Mouse (Mus musculus): ENCODE measurements around the gene Cish. TPM values are rescaled to one million over a fixed set of nuclear protein-coding genes. Genes with fewer than 3 reads are reported as not detected.

Gene Cish
- total and polyA plus RNA-seq, 2 experiments from 2014 or later = 5.3 to 8.8 TPM

DNA sequence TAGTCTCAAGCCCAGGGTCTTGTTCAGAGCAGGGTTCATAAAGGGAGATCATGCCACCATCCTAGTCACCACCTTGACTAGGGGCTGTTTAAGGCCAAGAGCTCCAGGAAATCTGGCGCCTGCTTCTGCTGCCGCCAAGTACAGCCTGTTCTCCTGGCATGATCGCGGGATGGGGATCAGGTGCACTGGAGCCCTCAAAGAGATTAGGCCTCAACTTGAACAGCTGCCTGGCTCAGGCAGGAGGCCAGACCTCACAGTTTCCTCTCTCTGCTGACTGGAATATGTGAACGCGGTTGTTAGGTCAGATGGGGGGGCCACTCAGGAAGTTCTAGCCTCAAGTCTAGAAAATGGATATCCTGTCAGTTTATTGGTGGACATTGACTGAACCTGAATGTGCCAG is 27.7 kb downstream of the Cish start:
- Histone ChIP-seq H3K36me3 (ENCODE audit: insufficient read depth, low read length) (no peaks in the 10 kb centered on the region), H3K27ac (no peak overlapping the region), H3K4me2 (ENCODE audit: low read depth, low read length) (no peak overlapping the region), H3K9me3 (ENCODE audit: low read length) (no peaks in the 10 kb centered on the region), H3K9ac (replicated peaks; ENCODE audit: low read length) (no peak overlapping the region), H3K4me3 (ENCODE audit: low read length) (no peak overlapping the region), H3K27me3 (ENCODE audit: insufficient read depth, low read length) (no peaks in the 10 kb centered on the region), H3K4me1 (ENCODE audit: insufficient read depth, low read length) (no peaks in the 10 kb centered on the region)
- WGBS = 51% methylated on average over 6 of the region's 6 CpGs
- peak; percentile 79 for DNase-seq (ENCODE audit: low spot score)
- no peak for TF ChIP-seq CTCF (IDR thresholded peaks at IDR 0.05; ENCODE audit: low read depth)
- peak; percentile 76 for ATAC-seq

DNA sequence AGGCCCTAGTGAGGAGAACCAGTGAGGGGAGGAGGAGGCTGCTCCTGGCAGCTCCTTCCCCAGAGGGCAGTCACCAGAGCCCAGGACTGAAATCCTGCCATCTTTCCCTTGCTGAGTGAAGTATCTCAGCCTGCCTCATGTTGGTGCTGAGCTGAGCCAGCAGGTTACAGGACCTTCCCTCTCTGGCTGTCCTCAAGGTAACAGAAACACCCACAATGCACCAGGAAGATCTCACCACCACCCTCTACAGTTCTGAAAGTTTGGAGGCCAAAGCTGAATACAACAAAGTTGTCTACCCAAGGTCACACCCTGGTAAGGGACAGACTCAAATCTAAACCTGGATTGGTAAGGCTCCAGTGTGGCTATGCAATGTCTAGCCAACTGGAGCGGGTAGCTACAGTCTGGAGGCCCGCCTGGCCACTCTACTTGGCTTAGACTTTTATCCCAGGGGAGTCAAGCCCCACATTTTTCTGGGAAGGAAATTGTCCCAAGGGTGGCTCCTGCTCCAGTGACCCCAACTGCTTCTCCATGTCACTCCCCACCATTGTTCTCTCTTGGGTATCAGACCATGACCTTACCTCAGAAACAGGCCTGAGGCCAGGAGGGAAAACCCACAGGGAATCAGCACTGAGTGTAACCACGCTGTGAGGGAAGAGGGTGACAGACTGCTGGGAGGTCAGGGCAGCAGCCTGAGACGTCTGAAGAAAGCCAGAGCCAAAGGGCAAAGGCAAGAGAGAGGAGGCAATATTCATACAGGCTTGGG is 29.2 kb downstream of the Cish start:
- H3K27me3 ChIP-seq (ENCODE audit: insufficient read depth, low read length) = no peaks in the 10 kb centered on the region
- ATAC-seq = no peak

DNA sequence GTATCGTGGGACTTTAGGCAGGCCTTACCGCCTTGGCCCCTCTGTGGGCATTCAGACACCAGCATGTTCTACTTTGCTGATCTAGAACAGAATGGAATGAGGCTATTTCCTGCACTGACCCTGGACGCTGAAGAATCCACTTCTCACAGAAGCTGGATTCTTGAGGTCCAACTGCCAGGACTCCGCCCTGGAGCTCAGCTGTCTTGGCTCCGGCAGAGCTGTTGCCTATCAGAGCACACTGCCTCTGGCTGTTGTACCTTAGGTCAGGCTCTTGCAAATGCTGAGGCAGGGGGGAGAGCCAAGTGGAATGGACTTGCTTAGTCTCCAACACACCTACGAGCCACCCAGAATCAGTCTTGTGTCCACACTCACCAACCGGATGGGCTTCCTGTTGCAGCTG is 30.1 kb downstream of the Cish start:
- no peaks in the 10 kb centered on the region for H3K36me3 ChIP-seq (ENCODE audit: insufficient read depth, low read length)
- WGBS = 84% methylated on average over 7 of the region's 7 CpGs
- no peak overlapping the region for H3K4me2 ChIP-seq (ENCODE audit: low read depth, low read length)
- no peaks in the 10 kb centered on the region for H3K27me3 ChIP-seq (ENCODE audit: insufficient read depth, low read length)
- H3K27ac ChIP-seq = no peak overlapping the region
- DNase-seq (ENCODE audit: low spot score) = no peak
- no peak for TF ChIP-seq CTCF (IDR thresholded peaks at IDR 0.05; ENCODE audit: low read depth)
- no peaks in the 10 kb centered on the region for H3K4me1 ChIP-seq (ENCODE audit: insufficient read depth, low read length)
- no peaks in the 10 kb centered on the region for H3K9me3 ChIP-seq (ENCODE audit: low read length)
- ATAC-seq = no peak
- no peak overlapping the region for H3K9ac ChIP-seq (replicated peaks; ENCODE audit: low read length)
- H3K4me3 ChIP-seq (ENCODE audit: low read length) = no peak overlapping the region

More for the DNA sequence above, 29.2 kb downstream of the Cish start:
- Histone ChIP-seq H3K4me1 (ENCODE audit: insufficient read depth, low read length) (no peaks in the 10 kb centered on the region), H3K36me3 (ENCODE audit: insufficient read depth, low read length) (no peaks in the 10 kb centered on the region), H3K9me3 (ENCODE audit: low read length) (no peaks in the 10 kb centered on the region), H3K4me3 (ENCODE audit: low read length) (no peak overlapping the region), H3K27ac (no peak overlapping the region), H3K9ac (replicated peaks; ENCODE audit: low read length) (no peak overlapping the region), H3K4me2 (ENCODE audit: low read depth, low read length) (no peak overlapping the region)
- 48% methylated on average over 4 of the region's 4 CpGs for WGBS
- DNase-seq (ENCODE audit: low spot score) = no peak
- no peak for TF ChIP-seq CTCF (IDR thresholded peaks at IDR 0.05; ENCODE audit: low read depth)

DNA sequence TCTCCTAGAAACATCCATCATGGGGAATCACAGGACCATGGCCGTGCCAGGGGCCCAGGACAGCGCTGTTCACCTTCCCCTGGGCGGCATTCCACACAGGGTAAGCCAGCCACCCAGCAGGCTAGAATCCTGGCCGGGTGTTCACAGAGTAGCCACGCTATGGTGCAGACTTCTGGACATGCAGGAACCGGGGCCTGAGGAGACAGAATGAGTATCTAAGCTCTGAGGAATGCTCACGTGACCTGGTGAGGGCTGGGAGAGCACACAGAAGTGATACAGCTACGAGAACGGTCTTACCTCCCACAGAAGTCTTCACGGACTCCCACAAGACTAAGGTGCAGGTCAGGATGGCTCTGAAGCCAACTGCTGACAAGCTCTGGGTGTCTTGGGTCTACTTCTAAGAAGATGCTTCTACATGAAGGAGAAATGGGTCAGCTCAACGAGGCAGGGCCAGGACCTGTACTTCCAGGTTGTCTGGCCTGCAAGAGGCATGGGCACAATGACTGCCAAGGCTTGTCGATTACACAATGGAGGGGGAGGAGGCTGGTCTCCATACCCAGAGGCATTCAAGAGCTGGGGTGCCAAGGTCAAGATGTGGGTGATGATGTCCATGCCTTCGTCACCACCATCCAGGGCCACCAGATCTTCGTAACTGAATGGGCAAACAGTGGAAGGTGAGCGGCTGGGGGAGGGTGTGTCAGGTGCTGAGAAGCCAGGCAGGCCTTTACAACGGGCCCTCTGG is 32.2 kb downstream of the Cish start:
- no peak overlapping the region for H3K4me3 ChIP-seq (ENCODE audit: low read length)
- H3K27ac ChIP-seq = no peak overlapping the region
- no peak overlapping the region for H3K9ac ChIP-seq (replicated peaks; ENCODE audit: low read length)
- no peak for TF ChIP-seq CTCF (IDR thresholded peaks at IDR 0.05; ENCODE audit: low read depth)
- H3K36me3 ChIP-seq (ENCODE audit: insufficient read depth, low read length) = no peaks in the 10 kb centered on the region
- H3K9me3 ChIP-seq (ENCODE audit: low read length) = no peaks in the 10 kb centered on the region
- no peak overlapping the region for H3K4me2 ChIP-seq (ENCODE audit: low read depth, low read length)
- DNase-seq (ENCODE audit: low spot score) (no peak), ATAC-seq (no peak)
- H3K4me1 ChIP-seq (ENCODE audit: insufficient read depth, low read length) = no peaks in the 10 kb centered on the region
- 88% methylated on average over 16 of the region's 16 CpGs for WGBS
- no peaks in the 10 kb centered on the region for H3K27me3 ChIP-seq (ENCODE audit: insufficient read depth, low read length)

DNA sequence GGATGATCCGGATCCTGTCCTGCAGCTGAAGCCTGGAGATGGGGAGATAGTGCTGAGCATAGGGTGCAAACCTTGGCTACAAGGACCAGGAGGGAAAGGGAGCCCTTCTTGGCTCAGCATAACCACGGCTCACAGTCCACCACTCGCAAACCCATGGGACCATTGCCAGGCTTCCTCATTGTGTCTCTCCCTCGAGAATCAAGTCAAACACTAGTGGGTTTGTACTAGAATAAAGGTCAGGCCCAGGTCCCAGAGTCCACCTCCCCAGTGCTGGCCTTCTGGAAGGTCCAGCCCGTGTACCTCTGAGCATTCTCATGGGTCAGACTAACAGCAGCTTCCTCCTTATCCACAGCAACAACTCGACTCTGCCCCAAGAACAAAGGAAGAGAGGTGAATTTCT is 35.0 kb downstream of the Cish start:
- whole genome bisulfite sequencing = 76% methylated on average over 6 of the region's 6 CpGs
- no peaks in the 10 kb centered on the region for H3K27me3 ChIP-seq (ENCODE audit: insufficient read depth, low read length)
- no peak overlapping the region for H3K4me3 ChIP-seq (ENCODE audit: low read length)
- H3K27ac ChIP-seq = no peak overlapping the region
- H3K4me1 ChIP-seq (ENCODE audit: insufficient read depth, low read length) = no peaks in the 10 kb centered on the region
- no peak for ATAC-seq
- no peak overlapping the region for H3K4me2 ChIP-seq (ENCODE audit: low read depth, low read length)
- no peak for TF ChIP-seq CTCF (IDR thresholded peaks at IDR 0.05; ENCODE audit: low read depth)
- no peaks in the 10 kb centered on the region for H3K9me3 ChIP-seq (ENCODE audit: low read length)
- H3K9ac ChIP-seq (replicated peaks; ENCODE audit: low read length) = no peak overlapping the region
- H3K36me3 ChIP-seq (ENCODE audit: insufficient read depth, low read length) = no peaks in the 10 kb centered on the region
- no peak for DNase-seq (ENCODE audit: low spot score)

DNA sequence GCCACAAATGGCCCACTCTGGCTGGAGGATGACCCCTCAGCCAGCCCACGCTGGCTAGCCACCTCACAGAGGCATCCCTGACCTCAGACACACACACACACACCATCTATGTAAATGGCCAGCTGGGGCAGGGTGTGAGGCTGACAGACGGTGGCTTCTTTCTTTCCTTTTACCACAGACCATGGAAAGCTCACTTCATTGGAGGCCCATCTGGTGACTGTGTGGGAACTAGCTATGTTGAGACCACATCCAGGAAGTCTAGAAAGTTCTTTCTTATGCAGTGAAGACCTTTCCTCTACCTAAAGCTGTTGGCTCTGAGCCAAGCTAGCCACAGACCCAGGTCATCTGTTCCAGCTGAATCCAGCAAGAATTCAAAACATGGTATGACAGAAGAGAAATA is 37.9 kb downstream of the Cish start:
- H3K4me1 ChIP-seq (ENCODE audit: insufficient read depth, low read length) = peaks cover 7% of the 10 kb centered on the region; the same call in 1 of the 2 replicates
- H3K4me2 ChIP-seq (ENCODE audit: low read depth, low read length) = no peak overlapping the region
- H3K4me3 ChIP-seq (ENCODE audit: low read length) = no peak overlapping the region
- H3K36me3 ChIP-seq (ENCODE audit: insufficient read depth, low read length) = no peaks in the 10 kb centered on the region
- ATAC-seq (no peak), DNase-seq (ENCODE audit: low spot score) (no peak)
- H3K27me3 ChIP-seq (ENCODE audit: insufficient read depth, low read length) = no peaks in the 10 kb centered on the region
- TF ChIP-seq CTCF (IDR thresholded peaks at IDR 0.05; ENCODE audit: low read depth) = no peak
- no peak overlapping the region for H3K9ac ChIP-seq (replicated peaks; ENCODE audit: low read length)
- 55% methylated on average over 2 of the region's 2 CpGs for WGBS
- H3K27ac ChIP-seq = no peak overlapping the region
- no peaks in the 10 kb centered on the region for H3K9me3 ChIP-seq (ENCODE audit: low read length)

DNA sequence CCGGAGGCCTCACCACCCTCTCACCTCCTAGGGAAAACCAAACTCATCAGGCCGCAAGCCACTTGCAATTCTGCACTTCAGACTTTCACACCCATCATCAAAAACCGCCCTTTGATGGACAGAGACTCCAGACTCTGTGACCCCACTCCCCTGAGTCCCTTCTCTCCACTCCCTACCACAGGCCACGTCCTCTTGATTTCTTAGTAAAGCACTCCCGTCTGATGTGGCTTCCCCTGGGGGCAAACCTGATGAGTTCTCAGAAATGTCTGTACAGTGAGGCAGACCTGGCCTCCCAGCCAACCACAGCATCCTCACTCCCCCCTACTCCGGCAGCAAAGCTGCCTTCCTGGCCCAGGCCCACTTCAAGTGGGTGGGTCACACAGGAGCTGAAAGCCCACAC is 38.5 kb downstream of the Cish start:
- Histone ChIP-seq H3K27ac (no peak overlapping the region), H3K4me2 (ENCODE audit: low read depth, low read length) (no peak overlapping the region), H3K9ac (replicated peaks; ENCODE audit: low read length) (no peak overlapping the region), H3K9me3 (ENCODE audit: low read length) (no peaks in the 10 kb centered on the region), H3K36me3 (ENCODE audit: insufficient read depth, low read length) (no peaks in the 10 kb centered on the region), H3K27me3 (ENCODE audit: insufficient read depth, low read length) (no peaks in the 10 kb centered on the region), H3K4me3 (ENCODE audit: low read length) (no peak overlapping the region), H3K4me1 (ENCODE audit: insufficient read depth, low read length) (peaks cover 7% of the 10 kb centered on the region; the same call in 1 of the 2 replicates)
- WGBS = 86% methylated on average over 6 of the region's 6 CpGs
- DNase-seq (ENCODE audit: low spot score) = no peak
- no peak for TF ChIP-seq CTCF (IDR thresholded peaks at IDR 0.05; ENCODE audit: low read depth)
- no peak for ATAC-seq
